Mouse (Mus musculus) heart, adult 9 months (tissue): Measurements from ENCODE around the gene Btg1.

ENCODE experiments used
- DNase-seq, 2 experiments: peaks; one replicate each; pipeline ENCODE4 v3.0.0; 2022; ENCODE audit warnings: low spot score in 2 of 2

Btg1 gene

DNA sequence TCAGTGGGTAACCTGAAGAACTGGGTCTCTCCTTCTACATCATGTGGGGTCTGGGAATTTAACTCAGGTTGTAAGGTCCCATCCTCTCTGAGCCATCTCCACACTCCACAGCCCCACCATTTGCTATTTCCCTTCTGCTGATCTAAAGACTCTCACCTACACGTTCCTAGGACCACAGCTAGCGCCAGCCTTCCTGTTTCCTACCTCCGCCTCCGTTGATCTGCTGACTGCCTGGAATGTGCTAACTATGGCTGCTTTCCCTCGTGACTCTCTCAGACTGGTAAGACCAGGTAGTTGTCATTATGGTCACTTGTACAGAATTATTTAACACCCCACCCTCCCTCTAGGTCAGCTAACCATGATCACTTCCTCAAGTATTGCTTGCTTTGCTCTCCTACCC, 13.3 kb downstream of the Btg1 start:
- no peak for DNase-seq

DNA sequence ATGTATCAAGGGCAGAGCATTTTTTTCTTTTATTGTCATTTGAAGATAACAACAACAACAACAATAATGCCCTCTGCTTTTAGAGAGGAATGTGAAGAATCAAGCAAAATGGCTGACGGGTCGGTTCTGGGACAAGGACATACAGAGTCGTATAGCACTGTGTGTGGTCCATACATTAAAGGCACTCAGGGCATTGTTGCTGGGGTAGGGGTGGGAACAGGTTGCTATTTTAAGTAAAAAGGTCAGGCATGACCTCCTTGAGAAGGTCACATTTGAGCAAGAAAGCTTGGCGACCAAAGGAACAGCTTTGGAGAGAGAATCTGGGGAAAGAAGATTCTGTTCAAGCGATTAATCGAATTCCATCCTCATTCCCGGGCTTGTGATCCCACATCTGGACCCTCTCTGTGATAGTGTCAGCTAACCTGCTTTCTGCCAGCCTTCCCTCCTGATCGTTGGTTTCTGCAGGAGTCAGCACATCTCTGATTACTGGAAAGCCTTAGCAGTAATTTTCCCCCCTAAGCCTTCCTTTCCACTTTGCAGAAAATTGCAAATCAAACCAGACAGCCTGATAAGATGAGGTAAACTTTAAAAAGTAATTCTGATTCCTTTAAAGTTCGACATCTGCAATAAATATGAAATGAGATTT, 14.4 kb downstream of the Btg1 start:
- no peak for DNase-seq

DNA sequence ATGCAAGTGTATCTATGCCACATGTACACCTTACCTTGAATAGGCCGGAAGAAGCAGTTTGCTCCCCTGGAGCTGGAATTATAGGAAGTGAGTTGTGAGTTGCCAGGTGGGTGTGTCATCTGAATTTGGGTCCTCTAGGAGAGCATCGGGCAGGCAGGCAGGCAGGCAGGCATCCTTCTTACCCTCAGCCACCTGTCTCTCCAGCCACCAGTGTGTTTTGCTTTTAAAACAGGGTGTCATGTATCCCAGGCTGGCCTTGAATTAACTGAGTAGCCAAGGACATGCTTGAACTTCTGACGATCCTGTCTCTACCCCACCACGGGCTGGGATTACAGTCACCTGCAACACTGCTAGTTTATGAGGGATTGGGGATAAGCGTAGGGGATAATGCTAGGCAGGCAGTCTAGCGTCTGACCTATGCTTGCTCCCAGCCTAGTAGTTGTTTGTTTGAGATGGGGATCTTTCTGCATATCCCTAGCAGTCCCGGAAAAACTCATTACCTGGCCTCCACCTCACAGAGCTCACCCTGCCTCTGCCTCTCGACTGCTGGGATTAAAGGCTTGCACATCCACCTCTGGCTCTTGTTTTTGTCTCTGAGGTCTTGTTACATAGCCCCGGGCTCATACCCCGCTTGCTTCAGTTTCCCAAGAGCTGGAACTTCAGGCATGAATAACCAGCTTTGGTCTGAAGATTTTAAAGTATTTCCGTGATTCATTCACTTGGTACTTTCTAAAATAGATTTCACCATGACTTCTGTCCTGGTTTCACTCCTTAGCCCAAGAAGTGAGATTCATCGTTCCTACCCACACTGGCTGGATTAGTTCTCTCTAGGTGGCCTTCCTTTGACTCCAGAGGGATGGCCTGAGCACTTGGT, 15.7 kb downstream of the Btg1 start:
- DNase-seq, result no peak

DNA sequence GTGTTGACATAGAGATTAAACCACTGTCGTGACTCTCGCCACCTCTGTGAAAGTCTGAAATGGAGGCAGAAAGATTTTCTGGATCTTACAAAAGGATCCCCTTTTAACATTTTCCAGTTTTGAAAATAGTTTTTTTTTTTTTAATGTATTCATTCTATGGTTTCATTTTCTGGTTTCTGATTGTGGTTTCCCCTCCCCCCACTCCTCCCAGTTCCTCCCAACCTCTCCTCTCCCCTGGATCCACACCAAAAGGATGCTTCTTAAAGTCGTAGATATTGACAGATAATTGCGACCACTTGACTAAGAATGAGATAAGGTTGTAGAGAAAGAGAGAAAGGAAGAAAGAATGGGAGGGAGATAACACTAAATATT, 16.3 kb downstream of the Btg1 start:
- DNase-seq, result no peak

DNA sequence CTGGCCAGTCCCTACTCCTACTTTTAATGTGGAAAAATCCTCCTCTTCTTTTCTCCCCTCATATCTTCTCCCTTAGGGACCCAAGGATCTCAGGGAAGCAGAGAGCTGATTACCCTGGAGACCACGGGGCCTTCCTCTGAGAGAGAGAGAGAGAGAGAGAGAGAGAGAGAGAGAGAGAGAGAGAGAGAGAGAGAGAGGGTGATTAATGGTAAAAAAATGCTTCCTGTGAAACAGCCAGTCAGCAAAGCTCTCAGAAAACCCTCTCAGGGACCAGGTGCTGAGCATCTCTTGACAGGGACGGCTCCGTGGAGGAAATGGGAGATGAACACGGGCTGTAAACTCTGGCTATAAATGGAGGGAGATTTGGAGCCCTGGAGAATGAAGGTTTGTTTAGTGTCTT, 18.7 kb downstream of the Btg1 start:
- DNase-seq, result no peak

DNA sequence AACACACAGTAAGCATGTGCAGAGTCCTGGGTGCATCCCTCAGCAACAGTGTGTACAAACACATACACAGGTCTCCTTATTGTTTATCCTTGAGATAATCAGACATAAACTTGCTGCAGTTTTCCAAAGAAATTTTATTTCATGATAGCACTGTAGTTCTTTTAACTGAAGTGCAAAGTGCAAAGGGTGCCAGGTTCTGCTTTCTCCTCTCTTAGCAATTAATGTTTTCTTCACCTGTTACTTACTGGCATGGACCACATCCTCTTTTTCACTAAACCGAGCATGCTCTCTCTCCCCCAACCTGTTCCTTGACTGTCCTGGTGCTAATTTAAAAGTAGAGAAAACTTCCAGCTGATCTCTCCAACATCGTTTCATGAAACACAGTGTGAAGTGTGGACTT, 21.7 kb downstream of the Btg1 start:
- DNase-seq, result no peak

DNA sequence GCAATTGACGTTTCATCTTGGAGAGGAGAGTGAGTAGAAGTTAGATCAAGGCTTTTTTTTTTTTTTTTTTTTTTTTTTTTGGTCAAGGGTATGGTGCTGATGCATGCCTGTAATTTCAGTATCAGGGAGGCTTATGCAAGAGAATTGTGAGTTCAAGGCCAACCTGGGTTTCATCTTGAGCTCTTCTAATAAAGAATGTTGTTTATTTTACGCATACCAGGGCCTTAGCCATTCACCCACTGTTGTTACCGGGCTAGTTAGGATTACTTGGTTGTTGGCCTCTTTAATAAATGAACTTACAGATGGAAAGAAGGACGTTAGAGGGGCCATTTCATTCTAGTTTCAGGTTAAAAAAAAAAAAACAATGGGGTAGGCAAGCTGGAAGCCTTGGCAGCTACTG, 25.2 kb downstream of the Btg1 start:
- DNase-seq, result no peak

DNA sequence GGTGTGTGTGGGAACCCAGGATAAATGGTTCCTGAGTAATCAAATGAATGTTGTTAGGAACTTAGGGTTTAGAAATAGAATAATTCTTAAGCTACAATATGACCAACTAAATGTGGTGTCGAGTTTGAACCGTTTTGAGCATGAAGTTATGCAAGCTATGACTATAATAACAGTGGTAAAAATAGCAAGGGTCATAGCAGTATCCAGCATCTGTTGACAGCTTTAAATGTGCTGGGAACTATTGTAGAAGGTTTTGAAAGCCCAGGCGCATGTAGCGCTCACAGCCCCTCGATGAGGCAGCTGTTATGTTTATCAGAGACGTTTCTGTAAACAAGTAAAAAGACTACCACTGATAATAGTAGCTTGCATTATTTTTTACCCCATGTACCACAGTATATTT, 25.9 kb downstream of the Btg1 start:
- DNase-seq, result peak; percentile 19 to 27

DNA sequence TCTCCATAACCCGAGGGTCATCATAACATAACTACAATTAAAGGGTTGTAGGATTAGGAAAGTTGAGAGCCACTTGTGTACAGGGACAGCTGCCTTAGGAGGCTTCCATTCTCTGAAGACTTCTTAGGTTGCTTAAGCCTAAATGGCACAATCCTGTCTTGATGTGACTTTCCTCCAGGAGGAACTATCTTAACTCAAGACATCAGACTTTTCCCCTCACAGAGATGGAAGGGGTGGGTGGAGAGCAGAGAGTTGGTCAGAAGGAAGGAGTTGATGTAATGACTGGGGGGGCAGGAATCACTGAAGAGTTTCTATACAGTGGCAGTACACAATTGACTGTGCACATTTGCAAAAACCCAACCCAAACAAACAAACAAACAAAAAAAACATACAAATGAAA, 28.4 kb downstream of the Btg1 start:
- no peak for DNase-seq

DNA sequence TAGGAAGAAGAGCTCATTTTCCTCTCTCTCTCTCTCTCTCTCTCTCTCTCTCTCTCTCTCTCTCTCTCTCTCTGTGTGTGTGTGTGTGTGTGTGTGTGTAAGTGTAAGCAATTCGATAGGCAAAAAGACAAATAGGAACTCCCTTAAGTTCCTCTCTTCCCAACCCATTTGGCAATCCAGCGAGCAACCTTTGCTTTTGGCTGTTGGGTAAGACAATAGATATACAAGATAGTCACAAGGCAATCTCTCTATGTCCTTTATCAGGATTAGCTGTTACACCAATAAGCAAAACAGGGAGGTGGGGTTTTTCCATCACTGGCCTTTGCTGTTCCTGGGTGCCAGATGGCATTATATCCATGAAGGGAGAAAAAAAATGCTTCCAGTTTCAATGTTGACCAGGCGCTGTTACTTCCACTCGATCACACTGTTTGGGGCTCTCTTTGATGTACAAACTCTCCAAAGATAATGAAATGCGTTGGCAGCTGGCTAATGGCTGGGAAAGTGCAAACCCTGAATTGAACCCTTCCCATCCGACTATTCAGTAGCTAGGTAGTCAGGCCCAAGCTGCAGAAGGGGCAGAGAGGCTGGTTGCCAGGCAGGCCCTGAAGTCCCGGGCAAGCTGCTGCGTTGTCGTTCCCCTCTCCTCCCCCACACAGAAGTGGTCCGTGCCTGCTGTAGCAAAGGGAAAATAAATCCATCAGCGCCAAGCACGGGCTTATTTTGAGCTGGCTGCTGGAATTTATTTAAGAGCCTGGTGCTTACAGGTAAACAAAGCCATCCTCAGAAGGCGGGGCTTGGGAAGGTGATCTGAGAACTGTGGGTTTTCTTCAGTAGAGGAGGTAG, 29.4 kb downstream of the Btg1 start:
- no peak for DNase-seq

DNA sequence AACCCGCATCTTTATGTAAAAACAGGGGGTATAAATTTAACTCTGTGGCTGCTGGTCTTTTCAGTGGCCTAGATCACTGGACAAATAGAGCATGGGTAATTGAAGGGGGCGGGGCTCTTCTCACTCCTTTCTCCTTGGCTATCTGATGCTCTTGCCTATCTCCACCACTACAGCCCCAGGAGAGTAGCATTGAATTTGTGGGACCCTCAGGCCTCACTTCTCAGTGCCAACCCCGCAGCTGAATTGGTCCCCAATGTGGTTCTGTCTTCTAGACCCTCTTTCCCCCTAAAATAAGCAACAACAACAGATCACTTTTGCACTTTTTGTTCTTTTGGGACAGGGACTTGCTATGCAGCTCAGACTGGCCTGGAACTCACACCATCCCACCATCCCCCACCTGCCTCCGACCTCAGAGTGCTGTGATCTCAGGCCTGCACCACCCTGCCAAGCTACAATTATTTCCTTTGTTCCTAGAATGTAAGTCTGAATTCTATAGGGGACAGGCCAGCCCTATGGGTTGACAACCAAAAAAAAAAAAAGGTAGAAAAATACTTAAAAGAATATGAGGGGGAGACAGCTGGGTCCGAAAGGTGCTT, 30.2 kb downstream of the Btg1 start:
- no peak for DNase-seq

DNA sequence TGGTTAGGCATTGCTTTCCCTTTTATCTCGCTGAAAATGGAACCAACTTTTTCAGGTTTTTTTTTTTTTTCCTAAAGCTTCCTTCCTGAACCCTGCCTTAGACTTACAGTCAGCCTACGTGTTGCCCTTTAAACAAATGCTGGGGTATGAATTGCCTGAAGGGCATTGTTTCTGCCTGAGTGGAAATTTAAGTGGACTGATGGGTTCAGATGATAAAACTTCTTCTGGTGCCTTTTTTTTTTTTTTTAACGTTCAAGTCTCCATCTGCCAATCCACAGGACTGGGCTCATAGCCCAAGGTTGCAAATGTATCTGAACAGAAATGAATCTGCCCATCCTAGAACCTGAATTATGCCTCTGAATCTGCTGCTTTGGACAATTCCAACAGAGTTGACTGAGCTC, 31.4 kb downstream of the Btg1 start:
- DNase-seq, result no peak

DNA sequence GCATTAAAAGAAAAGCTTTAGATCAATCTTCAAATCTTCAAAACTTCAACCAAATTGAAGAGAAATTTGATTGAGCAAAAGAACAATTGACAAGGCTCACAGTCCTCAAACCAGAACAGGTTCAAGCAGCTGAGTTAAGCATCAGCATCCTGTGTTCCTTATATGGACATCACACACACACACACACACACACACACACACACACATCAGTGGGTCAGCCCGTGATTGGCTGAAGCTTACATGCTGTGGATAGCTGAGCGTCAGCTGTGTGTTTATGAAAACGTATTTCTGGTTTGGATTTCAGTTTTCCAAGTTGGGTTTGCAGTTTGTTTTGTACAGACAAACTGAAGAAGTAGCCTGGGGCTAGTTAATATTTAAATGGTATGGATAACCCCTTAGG, 32.7 kb downstream of the Btg1 start:
- DNase-seq, result no peak

DNA sequence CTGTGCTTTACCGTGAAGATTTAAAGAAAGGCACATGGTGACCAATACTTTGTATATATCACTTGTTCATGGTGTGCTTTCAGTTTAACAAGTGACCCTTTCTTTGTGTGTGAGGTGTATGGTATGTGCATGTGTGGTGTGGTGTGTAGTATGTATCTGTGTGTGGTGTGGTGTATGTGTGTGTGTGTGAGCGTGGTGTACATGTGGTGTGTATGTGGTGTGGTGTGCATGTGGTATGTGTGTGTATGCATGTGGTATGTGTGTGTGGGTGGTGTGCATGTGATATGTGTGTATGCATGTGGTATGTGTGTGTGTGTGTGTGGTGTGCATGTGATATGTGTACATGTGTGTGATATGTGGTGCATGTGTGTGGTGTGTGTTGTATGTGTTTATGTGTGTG, 35.6 kb downstream of the Btg1 start:
- no peak for DNase-seq

DNA sequence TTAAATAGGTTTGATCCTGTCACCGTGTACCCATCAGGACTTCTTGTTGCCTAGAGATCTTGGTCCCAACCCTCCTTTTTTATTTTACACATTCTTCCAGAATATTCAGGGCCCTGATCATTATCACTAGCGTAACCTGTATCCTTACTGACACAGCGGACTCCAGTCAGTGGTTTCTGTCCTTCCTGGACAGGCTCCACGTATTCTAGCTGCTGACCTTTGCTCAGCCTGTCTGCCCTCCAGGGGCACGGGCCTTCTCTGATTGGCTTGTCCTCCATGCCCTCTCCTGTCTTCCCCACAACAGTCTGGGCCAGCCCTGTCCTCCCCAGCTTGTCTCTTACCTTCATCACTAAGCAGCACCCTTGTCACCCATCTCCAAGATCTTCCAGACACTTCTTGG, 36.2 kb downstream of the Btg1 start:
- DNase-seq, result no peak

DNA sequence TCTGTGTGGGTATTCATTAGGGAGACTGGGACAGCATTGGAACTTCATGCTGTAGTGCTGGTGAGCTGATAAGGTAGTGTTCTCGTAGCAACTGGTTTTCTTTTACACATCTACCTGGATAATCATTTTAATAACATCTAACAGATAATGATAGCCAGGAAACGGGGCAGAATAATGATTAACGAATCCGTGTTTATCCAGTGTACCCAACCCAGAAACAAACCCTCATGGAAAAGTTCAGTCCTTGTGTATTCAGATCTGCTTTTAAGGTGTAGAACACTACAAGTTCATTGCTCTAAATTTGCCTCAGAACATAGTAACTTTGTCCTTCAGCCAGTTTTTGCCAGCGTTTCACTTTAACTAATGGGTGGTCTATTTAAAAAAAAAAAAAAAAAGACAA, 37.3 kb downstream of the Btg1 start:
- DNase-seq, result no peak

DNA sequence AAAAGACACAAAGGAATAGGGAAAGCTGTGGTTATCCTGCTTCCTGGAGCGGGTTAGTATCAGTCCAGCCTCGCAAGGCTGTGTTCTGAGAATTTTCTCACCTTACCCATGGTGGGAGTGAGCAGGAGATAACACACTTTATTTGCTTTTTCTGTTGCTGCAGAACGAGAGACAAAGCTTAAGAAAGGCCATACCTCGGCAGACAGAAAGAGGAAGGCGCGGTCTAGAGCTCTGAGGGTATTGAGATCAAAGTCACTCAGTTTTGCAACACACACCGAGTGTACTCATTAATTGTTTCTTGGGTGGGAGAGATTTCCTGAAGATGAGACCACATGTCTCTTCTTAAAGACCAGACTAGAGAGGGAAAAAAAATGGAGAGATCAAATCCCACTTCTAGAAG, 37.8 kb downstream of the Btg1 start:
- no peak for DNase-seq

DNA sequence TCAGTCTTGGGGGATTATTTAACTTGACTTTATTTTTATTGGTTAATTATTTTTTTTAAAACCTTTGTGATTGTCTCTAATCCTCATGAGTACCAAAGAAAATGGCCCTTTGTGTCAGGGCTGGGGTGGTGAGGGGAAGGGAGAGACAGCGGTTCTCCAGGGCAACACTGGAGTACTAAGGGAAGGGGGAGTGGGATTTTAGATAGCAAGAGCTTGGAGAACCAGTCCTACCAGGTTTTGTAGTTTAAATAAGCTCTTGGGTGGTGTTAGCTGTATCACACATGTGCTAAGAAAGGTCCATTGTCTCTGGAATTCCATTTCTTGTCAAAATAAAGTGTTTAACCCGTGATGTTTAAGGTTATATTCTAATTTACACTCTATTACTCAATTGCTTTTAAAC, 38.3 kb downstream of the Btg1 start:
- DNase-seq, result no peak

DNA sequence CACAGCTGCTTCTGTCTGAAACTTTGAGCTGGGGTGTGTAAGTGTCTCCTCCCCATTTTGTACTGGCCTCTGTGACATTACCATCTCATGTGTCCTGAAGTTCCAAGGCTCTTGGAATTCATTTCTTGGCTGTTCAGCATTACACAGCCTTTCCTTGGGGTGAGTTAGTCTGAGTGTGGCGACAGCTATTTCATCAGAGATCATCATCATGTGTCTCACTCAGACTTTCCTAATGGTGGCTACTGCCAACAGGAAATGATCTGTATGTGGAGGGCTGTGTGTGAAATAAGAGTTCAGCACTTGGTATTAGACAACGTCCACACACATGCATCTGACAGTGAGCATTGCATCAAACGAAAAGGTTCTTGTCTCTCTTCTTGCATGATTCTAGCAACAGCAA, 39.4 kb downstream of the Btg1 start:
- DNase-seq, result no peak

DNA sequence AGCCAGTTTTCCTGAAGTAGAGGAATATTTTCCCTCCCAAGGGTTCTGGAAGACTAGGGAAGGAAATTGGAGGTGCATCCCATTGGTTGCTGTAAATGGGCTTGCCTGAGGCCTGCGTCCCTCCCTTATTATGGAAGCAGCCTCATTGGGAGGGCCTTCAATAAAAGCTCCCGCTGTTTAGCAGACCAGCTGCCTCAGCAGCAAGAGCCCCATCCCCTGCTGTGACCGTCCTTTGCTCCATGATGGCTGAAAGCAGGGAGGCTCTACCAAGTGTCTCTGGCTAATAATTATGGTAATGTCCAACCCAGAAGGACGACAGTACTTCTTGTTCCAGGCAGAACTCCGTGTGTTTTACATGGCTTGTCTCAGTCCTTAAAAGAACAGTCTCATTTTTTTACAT, 42.1 kb downstream of the Btg1 start:
- no peak for DNase-seq

DNA sequence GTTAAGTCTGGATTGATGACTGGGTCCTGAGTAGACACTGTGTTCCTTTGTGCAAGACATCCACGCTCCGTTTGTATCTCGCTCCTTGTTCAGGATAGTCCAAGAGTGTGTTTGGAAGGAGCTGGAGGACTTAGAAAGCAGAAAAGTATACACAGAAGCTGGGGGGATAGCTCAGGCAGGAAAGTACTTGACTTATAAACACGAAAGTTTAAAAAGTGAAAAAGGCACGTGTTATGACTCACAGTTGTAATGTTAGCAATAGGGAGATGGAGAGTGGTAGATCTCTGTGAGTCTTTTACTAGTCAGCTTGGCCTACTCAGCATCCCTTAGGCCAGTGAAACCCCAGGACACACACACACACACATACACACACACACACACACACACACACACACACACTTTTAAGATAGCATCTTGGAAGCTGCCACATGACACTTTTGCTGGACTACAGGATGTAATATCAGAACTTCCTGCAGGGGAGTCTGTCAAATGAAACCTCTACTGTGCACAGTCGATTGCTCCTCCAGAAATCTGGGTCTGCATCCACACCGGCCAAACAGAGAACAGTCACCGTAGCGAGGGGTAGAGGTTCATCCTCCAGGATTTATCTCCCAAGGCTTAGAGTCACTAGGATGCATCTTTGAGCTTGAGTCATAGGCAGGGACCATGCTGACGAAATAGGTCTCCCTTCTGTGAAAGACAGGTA, 43.6 kb downstream of the Btg1 start:
- DNase-seq, result no peak

DNA sequence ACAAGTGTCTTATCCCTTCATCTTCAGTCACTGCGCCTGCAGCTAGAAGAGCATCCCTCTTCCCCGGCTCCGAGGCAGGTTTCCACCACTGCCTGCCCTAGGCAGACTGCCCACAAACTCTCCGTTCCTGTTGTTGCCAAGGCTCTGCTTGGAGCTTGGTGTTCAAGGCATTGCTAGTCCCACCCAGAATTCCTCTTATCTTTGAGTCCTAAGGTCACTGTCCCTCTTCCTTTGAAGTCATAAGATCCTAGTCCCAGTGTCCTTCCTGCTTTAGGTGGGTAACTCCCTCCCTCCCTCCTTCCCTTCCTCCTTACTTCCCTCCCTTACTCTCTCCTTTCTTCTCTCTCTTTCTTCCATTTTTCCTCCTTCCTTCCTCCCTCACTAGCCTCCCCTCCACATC, 46.2 kb downstream of the Btg1 start:
- DNase-seq, result no peak
